Mouse (Mus musculus) thymus, postnatal 10 days (tissue): ENCODE results near the gene Olfr672.
"Not testable (repeated sequence)": the region's sequence is repeated elsewhere in the genome, so short reads cannot be mapped to it uniquely, and the experiment has no call there.

Experiments
- DNase-seq, 2 experiments: peaks; one replicate each; pipeline ENCODE4 v3.0.0; 2021; ENCODE audit warnings: low spot score in 2 of 2

Gene Olfr672

DNA sequence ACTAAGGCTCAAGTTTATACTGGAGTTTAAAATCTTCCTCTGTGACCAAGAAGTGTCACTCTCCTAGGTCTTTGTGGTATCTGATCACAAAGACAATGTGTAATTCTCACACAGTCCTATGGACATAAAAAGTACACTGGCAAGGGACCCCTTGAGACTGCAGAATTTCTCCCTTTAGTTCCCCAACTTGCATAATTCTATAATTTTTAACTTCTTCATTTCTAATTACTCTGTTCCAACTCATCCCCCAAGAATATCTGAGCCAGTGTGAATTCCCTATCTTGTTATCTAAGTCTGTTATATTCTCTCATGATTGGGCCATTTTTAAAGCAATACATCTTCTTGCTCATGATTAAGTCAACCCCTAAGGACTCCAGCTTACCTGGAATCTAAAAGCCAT is at the start of gene Olfr672:
Gene Olfr672, minus strand, starts transcription at position 101 of the 400 bp plus-strand sequence.
- DNase-seq: no peak

GRCm38 (mm10) chr7:105033836-105034235 is 32.0 kb upstream of the Olfr672 start:
- DNase-seq: not testable (repeated sequence)

- DNase-seq: no peak
Observed at GRCm38 (mm10) chr7:105032398-105032797, 30.6 kb upstream of the Olfr672 start, which contains the start of gene Olfr676. Olfr676 (plus strand) TSS chr7:105032698.

GRCm38 (mm10) chr7:105028360-105028759 is 26.5 kb upstream of the Olfr672 start, which contains the start of gene Olfr675:
Olfr675 (minus strand) TSS chr7:105028460.
- DNase-seq: no peak

- no peak for DNase-seq
Observed at GRCm38 (mm10) chr7:105022530-105022929, 20.7 kb upstream of the Olfr672 start.

- no peak for DNase-seq
Observed at GRCm38 (mm10) chr7:104979026-104979425, 22.8 kb downstream of the Olfr672 start, which contains the start of gene Olfr671. Olfr671 (minus strand) TSS chr7:104979126.

- not testable (repeated sequence) for DNase-seq
Observed at GRCm38 (mm10) chr7:104972507-104972906, 29.3 kb downstream of the Olfr672 start.

- no peak for DNase-seq
Observed at GRCm38 (mm10) chr7:104962520-104962919, 39.3 kb downstream of the Olfr672 start, which contains the start of gene Olfr670. Olfr670 (minus strand) TSS chr7:104962620.

DNA sequence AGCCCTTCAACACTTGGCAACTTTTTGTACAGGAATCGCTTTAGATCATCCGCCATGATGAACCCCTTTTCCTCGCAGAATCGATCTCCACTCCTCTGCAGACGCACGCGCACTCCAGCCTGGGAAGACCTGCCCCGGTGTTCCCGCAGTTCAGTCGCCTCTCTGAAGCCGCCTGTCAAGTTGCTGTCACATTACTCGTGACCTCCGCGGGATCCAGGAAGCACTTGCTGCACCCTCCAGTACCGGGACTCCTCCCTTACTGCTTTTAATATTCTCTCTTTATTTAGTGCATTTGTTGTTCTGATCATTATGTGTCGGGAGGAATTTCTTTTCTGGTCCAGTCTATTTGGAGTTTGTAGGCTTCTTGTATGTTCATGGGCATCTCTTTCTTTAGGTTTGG is 51.6 kb downstream of the Olfr672 start:
- DNase-seq: not testable (repeated sequence)
